Mouse (Mus musculus): Measurements from ENCODE around the gene Slc17a3.

Slc17a3 gene

DNA sequence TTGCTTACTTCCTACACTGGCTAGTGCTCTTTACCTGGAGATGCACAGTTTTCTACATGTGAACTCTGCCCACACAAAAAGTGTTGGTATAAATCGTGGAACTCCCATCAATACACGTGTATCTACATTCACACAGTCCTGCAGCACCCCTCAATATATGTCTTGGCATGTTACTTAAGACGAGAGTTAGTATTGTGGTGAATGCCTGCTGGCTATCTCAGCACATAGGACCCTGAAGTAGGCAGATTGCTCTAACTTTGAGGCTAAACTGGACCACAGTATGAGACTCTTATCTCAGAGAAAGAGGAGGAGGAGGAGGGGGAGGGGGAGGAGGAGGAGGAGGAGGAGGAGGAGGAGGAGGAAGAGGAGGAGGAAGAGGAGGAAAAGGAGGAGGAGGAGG, 39.9 kb downstream of the Slc17a3 start:
- DNase-seq, result no peak

DNA sequence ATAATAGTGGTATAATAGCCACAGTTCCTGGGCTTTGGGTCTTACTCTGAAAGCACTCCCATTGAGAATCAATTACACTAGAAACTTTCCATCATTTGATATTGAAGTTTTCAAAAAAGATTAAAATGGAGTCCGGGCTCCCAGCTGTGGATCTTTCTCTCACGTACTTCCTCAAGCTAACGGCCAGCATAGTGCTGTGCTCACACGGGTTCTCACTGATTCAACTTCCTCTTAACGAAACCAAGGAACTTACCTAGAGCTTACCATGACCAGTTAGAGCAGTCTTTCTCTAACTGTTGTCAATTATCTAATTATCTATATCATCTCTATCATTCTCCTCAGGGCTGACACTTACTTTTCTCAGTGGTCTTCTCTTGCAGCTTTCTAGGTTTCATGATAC, 40.4 kb downstream of the Slc17a3 start:
- DNase-seq, result no peak

DNA sequence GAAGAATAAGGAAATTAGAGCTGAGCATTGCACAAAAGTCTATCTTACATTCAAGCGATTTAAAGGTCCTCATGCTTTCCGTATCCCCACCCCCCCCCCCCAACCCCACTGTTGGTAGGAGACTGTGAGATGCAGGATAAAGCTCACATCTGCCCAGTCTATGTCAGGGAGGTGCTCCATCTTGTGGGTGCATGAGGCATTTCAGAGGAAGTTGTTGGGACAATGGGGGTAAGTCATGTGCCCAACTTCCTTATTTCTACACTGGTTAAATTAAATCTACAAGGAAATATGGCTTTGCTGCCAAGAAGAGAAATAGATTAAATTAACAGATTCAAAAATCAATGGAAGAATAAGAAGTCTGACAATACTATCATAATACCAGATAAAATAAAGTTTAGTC, 46.3 kb downstream of the Slc17a3 start:
- no peak for DNase-seq

DNA sequence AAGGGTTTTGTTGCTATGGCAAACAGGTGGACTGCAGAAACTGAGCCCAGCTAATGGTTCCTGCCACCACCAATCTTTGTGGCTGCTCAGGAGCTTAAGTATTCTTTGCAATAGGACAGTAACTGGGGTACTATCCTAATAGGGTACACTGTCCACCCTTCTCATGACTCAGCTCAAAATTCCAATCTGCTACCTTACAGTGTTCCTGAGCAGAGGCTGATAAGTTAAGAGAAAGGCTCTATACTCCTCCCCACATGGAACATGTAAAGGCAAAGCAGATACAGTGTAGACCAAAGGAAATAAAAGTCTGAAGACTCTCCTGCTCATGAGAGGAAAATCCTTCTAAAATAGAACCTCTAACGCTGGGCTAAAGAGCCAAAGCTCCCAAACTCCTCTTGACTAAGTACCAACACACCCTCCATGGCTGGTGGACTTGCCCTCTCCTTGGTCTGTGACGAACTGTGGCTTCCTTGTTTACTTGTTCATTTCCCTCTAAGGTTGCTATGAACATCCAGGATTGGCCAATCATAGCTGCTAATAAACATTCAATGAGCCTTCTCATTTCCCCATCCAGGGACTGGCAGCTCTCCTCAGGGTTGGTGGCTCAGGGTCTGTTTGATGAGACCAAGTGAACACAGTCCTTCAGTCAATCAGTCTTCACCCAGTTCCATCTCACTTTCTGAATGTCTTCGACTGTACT, 47.9 kb downstream of the Slc17a3 start:
- DNase-seq, result no peak

DNA sequence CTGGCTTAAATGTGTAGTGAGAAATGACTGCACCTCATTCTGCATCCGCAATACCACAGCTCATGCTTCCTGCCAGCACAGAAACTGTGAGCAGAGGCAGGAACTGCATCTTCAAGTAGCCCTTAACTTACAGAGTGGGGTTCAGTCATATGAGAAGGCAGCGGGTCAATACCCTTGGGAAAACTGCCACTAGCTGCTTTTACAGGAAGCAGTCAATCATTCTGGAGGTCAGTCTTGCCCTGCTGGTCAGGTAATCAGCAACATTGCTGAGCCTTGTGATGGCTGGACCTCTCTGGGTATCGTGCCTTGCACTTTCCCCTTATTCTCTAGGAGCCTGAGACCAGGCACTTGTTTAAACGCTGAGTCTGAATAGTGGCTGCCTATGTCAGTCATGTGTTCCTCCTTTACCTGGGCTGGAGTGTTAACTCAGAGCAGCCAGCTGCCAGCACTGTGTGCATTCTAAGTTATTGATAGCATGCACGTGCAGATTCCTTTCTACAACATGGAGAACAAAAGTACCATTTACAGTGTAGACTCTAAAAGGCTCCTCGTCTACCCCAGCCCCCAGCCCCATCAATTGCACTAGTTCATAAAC, 49.9 kb downstream of the Slc17a3 start:
- DNase-seq, result peak; percentile 35 to 72

DNA sequence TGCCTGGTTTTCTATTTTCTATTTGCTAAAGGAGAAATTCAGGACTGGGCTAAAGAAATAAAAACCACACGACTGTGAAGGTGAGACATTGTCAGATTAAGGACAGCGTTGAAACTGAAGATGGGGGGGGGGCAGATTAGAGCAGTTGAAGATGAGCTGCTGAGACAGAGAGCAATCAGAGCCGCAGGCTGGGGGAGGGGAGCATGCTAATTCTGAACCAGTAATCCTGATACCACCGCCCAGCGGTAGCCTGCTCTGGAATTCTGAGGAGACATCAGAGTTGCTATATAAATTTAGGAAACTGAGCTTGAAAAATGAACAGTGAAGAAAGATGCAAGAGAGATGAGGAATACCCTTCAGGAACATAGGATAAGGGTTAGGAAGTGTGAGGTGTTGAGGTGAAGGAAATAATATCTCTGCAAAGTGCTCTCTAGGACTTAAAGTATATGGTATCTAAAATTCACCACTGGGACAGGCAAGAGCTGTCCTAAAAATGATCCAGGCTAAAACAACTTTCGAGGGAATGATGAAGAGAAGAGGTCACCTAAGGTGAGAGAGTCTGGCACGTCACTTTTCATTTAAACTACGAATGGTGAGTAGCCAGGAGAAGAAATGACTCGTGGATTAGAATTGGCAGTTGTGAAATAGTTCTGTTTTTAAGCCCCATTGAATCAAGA, 53.5 kb downstream of the Slc17a3 start:
- DNase-seq, result no peak

DNA sequence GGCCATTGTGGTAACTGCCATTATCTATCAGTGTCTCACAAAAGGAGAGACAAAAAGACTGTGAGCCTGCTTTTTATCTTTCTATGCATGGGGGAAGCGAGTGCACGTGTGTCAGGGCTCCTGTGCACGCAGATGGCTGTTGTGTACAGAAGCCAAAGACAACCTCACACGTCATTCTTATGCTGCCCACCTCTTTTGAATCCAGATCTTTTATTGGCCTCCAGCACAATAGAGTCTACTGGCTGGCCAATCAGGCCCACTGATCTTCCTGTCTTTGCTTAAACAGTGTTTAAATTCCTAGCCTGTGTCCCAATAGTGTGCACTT, 54.0 kb downstream of the Slc17a3 start:
- no peak for DNase-seq

DNA sequence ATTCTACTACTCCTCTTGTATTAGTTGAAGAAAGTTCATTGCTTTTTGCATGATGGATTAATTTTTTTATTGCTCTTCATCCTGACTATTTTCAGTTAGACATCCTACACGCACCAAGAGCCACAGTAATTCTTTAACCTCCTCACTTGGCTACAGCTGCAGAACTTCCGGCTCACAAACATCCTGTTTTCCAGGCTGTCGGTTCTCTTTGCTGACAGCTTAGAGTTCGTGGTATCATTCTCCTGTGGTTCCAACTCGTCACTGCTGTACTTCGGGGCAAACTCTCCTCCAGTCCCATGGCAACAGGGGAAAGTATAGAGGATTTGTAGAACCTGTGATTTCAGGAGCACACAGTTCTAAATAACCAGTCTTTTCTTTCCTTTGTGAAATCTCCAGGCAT, 59.0 kb downstream of the Slc17a3 start:
- peak; percentile 10 to 50 for DNase-seq

DNA sequence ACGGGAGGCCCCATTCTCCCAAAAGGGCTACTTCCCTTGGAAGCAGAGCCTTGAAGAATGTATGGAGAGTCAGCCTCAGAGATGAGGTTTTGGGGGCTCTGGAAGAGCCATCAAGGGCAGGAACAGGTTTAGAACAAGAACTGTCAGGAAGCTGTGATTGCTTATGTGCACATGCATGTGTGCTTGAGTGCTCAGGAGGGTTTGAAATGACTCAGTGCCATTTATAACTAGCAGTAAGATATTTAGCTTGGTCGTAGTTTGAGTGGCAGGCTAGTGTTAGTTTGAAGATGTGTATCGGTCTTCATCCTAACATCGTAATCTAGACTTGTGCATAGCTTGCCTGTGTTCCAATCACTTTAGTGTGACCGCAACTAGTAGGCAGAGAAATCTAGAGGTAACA, 67.7 kb downstream of the Slc17a3 start:
- no peak for DNase-seq

DNA sequence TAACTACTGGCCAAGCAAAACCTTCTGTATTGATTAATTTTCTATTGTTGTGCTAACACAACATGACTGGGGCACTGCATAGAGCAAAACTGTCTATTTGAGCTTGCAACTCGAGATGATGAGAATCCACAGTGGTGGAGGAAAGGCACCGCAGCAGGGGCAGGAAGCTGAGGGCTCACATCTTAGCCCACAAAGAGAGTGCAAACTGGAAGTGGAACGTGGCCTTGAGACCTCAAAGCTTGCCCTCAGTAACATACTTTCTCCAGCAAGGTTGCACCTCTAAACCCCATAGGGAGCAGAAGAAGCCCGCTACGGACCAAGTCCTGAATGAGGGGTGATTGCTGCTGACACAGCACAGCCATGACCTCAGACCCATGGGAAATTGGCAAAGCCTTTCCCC, 70.9 kb downstream of the Slc17a3 start:
- DNase-seq, result no peak
